Mouse (Mus musculus): ENCODE measurements around the gene B3gnt8. TPM values are rescaled to one million over a fixed set of nuclear protein-coding genes. Genes with fewer than 3 reads are reported as not detected.
A peak's percentile ranks its signal among the peaks of the same experiment; 100 is the strongest.
"Not testable (repeated sequence)": the region's sequence is repeated elsewhere in the genome, so short reads cannot be mapped to it uniquely, and the experiment has no call there.

The B3gnt8 gene
- 13.2 and 14.1 TPM in 2 replicates for polyA plus RNA-seq (2012; rRNA removed)

- DNase-seq (ENCODE audit: low spot score), result peak; percentile 40
Measured at GRCm38 (mm10) chr7:25626509-25627430, at the start of gene B3gnt8. Gene B3gnt8 (plus strand): TSS chr7:25626654.

DNA sequence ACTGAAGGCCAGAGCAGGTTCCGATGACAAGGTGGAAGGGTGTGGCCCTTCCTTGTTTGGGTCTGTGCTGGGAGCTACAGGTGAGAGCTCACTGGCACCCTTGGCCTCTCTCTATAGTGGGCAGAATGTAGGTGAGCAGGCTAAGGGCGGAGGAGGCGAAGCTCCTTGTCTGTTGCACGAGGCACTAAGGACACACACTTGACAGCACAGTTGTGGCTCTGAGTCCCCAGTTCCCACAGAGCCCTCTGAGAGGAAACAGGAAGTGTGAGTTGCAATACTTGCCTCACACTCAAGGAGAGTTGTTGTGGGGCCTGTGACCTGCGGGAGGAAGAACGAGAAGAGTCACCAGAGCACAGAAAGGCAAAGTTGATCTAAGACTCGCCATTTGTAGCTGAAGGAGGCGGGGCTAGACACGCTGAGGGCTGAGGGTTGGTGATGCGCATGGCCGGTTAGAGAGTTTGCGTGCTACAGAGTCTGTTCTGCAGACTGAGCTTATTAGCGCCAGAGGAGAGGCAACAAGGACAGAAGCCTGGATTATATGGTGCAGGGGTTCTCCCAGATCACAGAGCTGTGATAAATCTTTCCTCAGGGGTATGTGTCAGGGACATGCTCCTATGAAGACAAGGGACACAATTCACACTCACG is 49.5 kb upstream of the B3gnt8 start:
- not testable (repeated sequence) for DNase-seq (ENCODE audit: low spot score)

DNA sequence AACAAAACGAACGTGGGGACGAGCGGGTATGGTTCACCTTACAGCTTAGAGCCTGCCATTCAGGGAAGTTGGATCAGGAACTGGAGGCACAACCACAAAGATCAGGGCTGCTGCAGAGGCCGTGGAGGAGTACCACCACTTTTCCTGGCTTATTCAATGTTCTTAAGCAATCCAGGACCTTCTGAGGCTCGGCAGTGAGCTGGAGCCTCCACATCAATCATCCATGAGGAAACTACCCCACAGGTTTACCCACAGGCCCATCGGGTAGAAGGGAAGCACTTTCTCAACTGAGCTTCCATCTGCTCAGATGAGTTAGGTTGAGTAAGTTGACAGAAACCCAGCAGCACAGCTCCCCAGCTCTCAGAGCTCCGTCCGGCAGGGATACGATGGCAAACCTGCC is 47.0 kb upstream of the B3gnt8 start:
- no peak for DNase-seq (ENCODE audit: low spot score)

DNA sequence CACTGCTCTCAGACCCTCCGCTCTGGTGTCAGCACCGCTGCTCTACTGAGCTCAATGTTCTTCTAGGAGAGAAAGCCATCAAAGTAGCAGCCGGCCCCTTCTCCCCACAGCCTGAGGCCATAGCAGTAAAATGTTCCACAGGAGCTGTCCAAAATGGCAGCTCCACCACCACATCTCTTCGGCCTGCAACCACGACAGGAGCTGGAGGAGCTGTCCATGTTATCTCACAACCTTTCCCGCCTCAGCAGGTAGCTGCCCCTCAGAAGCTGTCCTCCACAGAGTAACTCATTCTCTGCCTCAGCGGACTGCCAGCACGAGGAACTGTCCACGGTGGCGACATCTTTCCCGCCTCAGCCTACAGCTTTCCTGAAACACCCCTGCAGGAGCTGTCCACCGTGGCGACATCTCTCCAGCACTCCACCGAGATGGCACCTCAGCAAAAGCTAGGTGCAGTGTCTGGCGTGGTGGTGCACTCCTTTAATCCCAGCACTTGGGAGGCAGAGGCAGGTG is 44.1 kb upstream of the B3gnt8 start:
- no peak for DNase-seq (ENCODE audit: low spot score)

- no peak for DNase-seq (ENCODE audit: low spot score)
Measured at GRCm38 (mm10) chr7:25584651-25585050, 41.8 kb upstream of the B3gnt8 start.

GRCm38 (mm10) chr7:25585351-25586204 is 40.9 kb upstream of the B3gnt8 start:
- DNase-seq (ENCODE audit: low spot score), result no peak

DNA sequence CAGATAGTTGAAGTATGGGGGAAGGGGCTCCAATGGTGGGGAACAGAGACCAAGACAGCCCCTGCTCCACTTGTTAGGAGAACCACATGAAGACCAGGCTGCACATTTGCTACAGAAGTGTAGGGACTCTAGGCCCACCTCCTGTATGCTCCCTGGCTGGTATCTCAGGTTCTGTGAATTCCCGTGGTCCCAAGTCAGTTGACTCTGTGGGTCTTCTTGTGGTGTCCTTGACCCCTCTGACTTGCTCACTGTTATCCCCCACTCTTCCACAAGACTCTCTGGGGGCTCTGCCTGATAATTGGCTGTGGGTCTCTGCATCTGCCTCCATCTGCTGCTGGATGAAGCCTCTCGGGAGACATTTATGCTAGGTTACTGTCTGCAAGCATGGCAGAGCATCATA is 35.2 kb upstream of the B3gnt8 start:
- no peak for DNase-seq (ENCODE audit: low spot score)

DNA sequence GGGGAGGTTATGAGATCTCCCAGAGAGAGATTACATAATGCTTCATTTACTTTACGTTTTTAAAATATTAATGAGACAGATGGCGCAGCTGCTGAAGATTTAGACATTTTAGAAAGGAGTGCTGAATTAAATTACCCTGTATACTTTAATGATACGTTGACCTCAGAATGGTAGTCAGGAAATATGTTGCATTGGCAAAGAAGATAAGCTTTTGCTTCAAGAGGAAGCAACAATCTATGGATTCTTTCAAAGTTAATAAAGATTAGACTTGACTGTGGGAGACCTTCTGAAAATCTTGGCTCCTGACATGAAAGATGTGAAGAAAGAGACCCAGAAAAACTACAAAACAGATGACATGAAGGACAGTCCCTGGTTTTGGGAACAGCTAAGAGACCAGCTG is 32.6 kb upstream of the B3gnt8 start:
- DNase-seq (ENCODE audit: low spot score), result no peak

DNA sequence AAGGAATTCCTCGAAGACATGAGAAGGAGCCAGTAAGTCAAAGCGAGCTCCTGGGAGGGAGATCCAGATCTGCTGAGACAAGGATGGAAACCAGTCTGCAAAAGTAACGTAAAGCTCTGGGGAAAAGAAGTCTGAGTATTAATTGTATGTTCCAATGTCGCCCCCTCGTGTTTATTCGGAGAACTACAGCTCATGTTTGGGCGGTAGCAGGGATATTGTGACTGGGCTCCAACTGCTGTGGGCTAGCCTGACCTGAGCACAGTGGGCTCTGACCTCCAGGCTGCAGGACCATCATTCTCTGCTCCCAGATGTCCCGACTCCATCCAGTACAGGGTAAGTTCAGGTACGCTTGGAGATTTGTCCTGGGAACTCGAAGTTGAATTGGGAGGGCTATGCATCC is 26.8 kb upstream of the B3gnt8 start:
- DNase-seq (ENCODE audit: low spot score), result no peak

GRCm38 (mm10) chr7:25600666-25601065 is 25.8 kb upstream of the B3gnt8 start:
- DNase-seq (ENCODE audit: low spot score), result no peak

DNA sequence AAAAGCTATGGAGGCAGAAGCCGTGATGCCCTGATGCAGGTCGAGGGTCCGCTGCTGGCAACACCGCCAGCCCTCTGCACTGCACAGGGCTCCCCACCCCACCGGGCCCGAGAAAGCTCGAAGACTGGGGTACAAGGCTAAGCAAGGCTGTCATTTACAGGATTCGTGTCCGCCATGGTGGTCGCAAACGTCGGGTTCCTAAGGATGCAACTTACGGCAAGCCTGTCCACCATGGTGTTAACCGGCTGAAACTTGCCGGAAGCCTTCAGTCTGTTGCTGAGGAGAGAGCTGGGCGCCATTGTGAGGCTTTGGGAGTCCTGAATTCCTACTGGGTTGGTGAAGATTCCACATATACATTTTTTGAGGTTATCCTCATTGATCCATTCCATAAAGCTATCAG is 25.1 kb upstream of the B3gnt8 start:
- DNase-seq (ENCODE audit: low spot score), result no peak

DNA sequence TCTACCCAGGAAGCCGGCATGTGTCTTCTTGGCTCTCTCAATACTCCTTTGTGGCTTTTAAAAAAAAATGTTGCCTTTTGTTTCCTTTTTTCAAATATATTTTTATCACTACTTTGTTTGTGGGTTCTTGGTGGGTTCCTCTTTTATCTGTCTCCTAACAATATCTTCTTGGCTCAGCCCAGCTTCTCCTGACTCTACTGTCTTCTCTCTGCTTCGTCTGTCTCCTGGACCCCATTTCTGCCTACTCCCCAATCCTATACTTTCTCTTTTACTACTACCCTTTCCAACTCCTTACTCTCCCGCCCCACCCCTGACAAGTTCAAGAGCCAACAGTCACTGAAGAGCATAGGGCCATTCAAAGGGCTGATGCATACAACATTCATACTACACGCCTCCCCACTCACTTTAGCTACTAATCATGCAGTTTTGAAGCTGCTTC is 19.8 kb upstream of the B3gnt8 start:
- DNase-seq (ENCODE audit: low spot score), result no peak

GRCm38 (mm10) chr7:25607196-25607595 is 19.3 kb upstream of the B3gnt8 start:
- DNase-seq (ENCODE audit: low spot score), result no peak

GRCm38 (mm10) chr7:25610056-25610455 is 16.4 kb upstream of the B3gnt8 start:
- no peak for DNase-seq (ENCODE audit: low spot score)

GRCm38 (mm10) chr7:25611501-25611900 is 15.0 kb upstream of the B3gnt8 start:
- DNase-seq (ENCODE audit: low spot score), result no peak

DNA sequence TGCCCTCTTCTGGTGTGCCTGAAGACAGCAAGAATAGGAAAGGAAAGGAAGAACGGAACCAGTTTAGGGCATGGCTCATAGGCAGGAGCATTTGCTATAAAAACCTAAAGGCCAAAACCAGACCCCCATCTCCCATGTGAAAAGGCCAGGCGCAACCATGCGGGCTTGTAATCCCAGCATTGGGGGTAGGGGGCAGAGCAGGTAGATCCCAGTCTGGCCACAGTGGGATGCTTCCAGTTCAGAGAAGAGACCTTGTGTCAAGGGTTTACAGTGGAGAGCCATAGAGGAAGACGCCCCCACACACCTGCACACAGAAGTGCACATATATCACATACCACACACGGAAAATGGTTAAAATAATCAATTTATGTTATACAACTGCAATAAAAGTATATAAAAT is 12.4 kb upstream of the B3gnt8 start:
- DNase-seq (ENCODE audit: low spot score), result no peak

GRCm38 (mm10) chr7:25614831-25615705 is 11.4 kb upstream of the B3gnt8 start:
- DNase-seq (ENCODE audit: low spot score), result no peak

- no peak for DNase-seq (ENCODE audit: low spot score)
Measured at GRCm38 (mm10) chr7:25615706-25616011, 10.8 kb upstream of the B3gnt8 start, which contains the start of gene Erich4. Gene Erich4 (minus strand): TSS chr7:25615892.

DNA sequence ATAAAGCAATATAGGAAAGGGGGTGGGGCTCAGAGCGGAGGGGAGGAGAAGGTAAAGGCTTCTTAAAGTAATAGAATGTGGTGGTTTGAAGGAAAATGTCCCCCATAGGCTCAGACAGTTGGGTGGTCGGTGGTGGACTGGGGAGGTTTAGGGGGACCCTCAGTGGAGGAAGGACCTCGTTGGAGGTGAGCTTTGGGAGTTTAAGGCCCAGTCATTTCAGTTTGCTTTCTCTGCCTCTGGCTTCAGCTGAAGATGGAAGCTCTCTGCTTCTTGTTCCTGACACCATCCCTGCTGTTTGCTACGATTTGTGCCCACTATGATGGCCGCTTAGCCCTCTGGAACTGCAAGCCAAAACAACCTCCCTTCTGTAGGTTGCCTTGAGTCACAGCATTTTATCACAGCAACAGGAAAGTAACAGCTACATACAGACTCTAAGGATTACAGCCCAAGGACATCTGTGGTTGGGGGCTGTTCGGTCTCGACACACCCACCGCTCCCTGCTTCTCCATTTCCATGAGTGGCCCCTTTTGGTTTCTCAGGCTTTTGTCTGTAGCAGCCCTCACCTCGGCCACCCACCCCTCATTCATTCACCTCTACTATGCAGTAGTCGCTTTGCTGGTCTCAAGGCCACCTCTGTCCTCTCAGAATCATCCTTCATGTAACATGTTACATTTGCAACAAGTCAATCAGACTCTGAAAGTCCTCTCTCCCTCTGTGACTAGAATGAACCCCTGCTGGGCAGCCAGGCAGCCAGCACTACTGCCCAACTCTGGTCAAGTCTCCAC is 8.9 kb upstream of the B3gnt8 start:
- no peak for DNase-seq (ENCODE audit: low spot score)

Measured in urinary bladder, adult 2 months (tissue).